Mouse (Mus musculus) intestine, embryonic 16.5 days (tissue): ENCODE measurements around the gene Olfr1046. TPM values are rescaled to one million over a fixed set of nuclear protein-coding genes. Genes with fewer than 3 reads are reported as not detected.

Experiments used
- ATAC-seq: fragments of 200-750 bp; cut with Nextera tagmentation; 2 replicates; pipeline ENCODE4 v1.8.0; 2017; ENCODE audit warnings: moderate TSS enrichment, moderate library complexity
- H3K27ac ChIP-seq: fragments of 300-500 bp; sonication (generic); 2 replicates; pipeline ENCODE4 v1.5.1; 2014; ENCODE audit warnings: mild to moderate bottlenecking, low read length
- H3K27me3 ChIP-seq: fragments of 300-500 bp; sonication (generic); replicated peaks from 2 replicates; pipeline ENCODE4 v1.6.1; 2014; ENCODE audit warnings: low read length, control low read depth, mixed read lengths; ENCODE audit not compliant: control insufficient read depth, insufficient read depth
- H3K36me3 ChIP-seq: fragments of 300-500 bp; sonication (generic); 2 replicates; pipeline ENCODE4 v1.6.1; 2014; ENCODE audit warnings: low read length, control low read depth; ENCODE audit not compliant: control insufficient read depth, insufficient read depth
- H3K4me1 ChIP-seq: fragments of 300-500 bp; sonication (generic); 2 replicates; pipeline ENCODE4 v1.6.1; 2014; ENCODE audit warnings: low read length, control low read depth, mixed read lengths; ENCODE audit not compliant: control insufficient read depth, insufficient read depth
- H3K4me2 ChIP-seq: fragments of 300-500 bp; sonication (generic); 2 replicates; pipeline ENCODE4 v1.6.1; 2014; ENCODE audit warnings: low read depth, low read length, control low read depth
- H3K4me3 ChIP-seq: fragments of 300-500 bp; sonication (generic); 2 replicates; pipeline ENCODE4 v1.5.1; 2014; ENCODE audit warnings: mild to moderate bottlenecking, low read length
- H3K9ac ChIP-seq: fragments of 300-500 bp; sonication (generic); 2 replicates; pipeline ENCODE4 v1.6.1; 2014; ENCODE audit warnings: low read depth, low read length
- H3K9me3 ChIP-seq: fragments of 300-500 bp; sonication (generic); 2 replicates; pipeline ENCODE4 v1.6.1; 2016; ENCODE audit warnings: low read length, control low read depth; ENCODE audit not compliant: control insufficient read depth
- WGBS: fragments of 180-500 bp; shearing (Covaris S2); extraction: QIAGEN DNeasy Blood & Tissue Kit; methylation state at CpG from one replicate; pipeline ENCODE4 v1.1.7; 2014; 5-methylcytosine and 5-hydroxymethylcytosine counted together
- polyA plus RNA-seq: library from polyadenylated mRNA; unstranded; fragments of >200 nt; fragmentation: Nextera tagmentation; extraction: Ambion mirVana; gene quantifications from 2 replicates; pipeline ENCODE4 v1.2.1, GENCODE M21; 2015

The Olfr1046 gene
- polyA plus RNA-seq, 1 experiment from 2014 or later: not detected

DNA sequence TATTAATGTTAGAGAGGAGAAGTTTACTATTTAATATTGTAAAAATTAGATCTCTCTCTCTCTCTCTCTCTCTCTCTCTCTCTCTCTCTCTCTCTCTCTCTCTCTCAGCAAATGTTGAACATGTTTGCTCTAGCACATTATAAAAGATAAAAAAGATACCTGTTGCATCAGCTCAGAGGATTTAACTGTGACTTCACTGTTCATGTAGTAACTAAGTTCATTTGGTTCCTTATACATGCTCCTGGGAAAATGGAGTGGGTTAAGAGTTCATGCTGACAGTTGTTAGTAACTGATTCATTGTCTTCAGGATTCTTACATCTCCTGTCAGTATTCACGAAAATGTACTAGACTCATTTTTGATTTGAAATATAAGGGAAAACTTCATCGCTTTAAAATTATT is 51.7 kb downstream of the Olfr1046 start, which contains the start of gene Olfr1043:
Olfr1043 (minus strand) TSS at position 101 of the 400 bp plus-strand sequence.
- H3K9ac ChIP-seq: no peak within 1 kb of the TSS
- WGBS: 78% methylated on average over 2 of the region's 2 CpGs
- no peaks in the 10 kb centered on the region for H3K9me3 ChIP-seq
- H3K4me3 ChIP-seq: no peak within 1 kb of the TSS
- no peak for ATAC-seq
- H3K4me1 ChIP-seq: no peaks in the 10 kb centered on the region
- H3K27ac ChIP-seq: no peak within 1 kb of the TSS
- no peaks in the 10 kb centered on the region for H3K36me3 ChIP-seq
- no peaks in the 10 kb centered on the region for H3K27me3 ChIP-seq
- no peak within 1 kb of the TSS for H3K4me2 ChIP-seq

Other genes starting within 250 kb of the Olfr1046 start
- not detected in 2 replicates for gene Olfr1029, start 245.4 kb downstream of the Olfr1046 start, polyA plus RNA-seq
- not detected in 2 replicates for gene Olfr1030, start 240.0 kb downstream of the Olfr1046 start, polyA plus RNA-seq
- not detected in 2 replicates for gene Olfr1031, start 229.0 kb downstream of the Olfr1046 start, polyA plus RNA-seq
- gene Olfr1032, start 213.8 kb downstream of the Olfr1046 start, polyA plus RNA-seq: not detected in 2 replicates
- 1.6 and 3.0 TPM in 2 replicates for gene Olfr1033, start 198.7 kb downstream of the Olfr1046 start, polyA plus RNA-seq
- gene Olfr1034, start 173.5 kb downstream of the Olfr1046 start, polyA plus RNA-seq: 0.02 TPM in 1 of 2 replicates, not detected in the other
- not detected in 2 replicates for gene Olfr1036, start 145.3 kb downstream of the Olfr1046 start, polyA plus RNA-seq
- not detected in 2 replicates for gene Olfr1037, start 131.9 kb downstream of the Olfr1046 start, polyA plus RNA-seq
- not detected in 2 replicates for gene Olfr1039, start 83.4 kb downstream of the Olfr1046 start, polyA plus RNA-seq
- not detected in 2 replicates for gene Olfr1040, start 72.6 kb downstream of the Olfr1046 start, polyA plus RNA-seq
- not detected in 2 replicates for gene Olfr1042, start 57.5 kb downstream of the Olfr1046 start, polyA plus RNA-seq
- not detected in 2 replicates for gene Olfr1043, start 51.8 kb downstream of the Olfr1046 start, polyA plus RNA-seq
- not detected in 2 replicates for gene Olfr1044, start 41.5 kb downstream of the Olfr1046 start, polyA plus RNA-seq
- not detected in 2 replicates for gene Olfr52, start 33.6 kb downstream of the Olfr1046 start, polyA plus RNA-seq
- gene Olfr1045, start 16.3 kb downstream of the Olfr1046 start, polyA plus RNA-seq: not detected in 2 replicates
- gene Olfr1047, start 12.1 kb upstream of the Olfr1046 start, polyA plus RNA-seq: not detected in 2 replicates
- not detected in 2 replicates for gene Olfr1048, start 21.0 kb upstream of the Olfr1046 start, polyA plus RNA-seq
- not detected in 2 replicates for gene Olfr1049, start 39.0 kb upstream of the Olfr1046 start, polyA plus RNA-seq
- not detected in 2 replicates for gene Olfr1051, start 59.8 kb upstream of the Olfr1046 start, polyA plus RNA-seq
- not detected in 2 replicates for gene Olfr1052, start 73.1 kb upstream of the Olfr1046 start, polyA plus RNA-seq
- not detected in 2 replicates for gene Olfr1053, start 96.0 kb upstream of the Olfr1046 start, polyA plus RNA-seq
- gene Olfr1054, start 116.1 kb upstream of the Olfr1046 start, polyA plus RNA-seq: not detected in 2 replicates
- not detected in 2 replicates for gene Olfr1055, start 131.0 kb upstream of the Olfr1046 start, polyA plus RNA-seq
- gene Olfr1056, start 143.2 kb upstream of the Olfr1046 start, polyA plus RNA-seq: not detected in 2 replicates
- not detected in 2 replicates for gene Olfr1057, start 159.1 kb upstream of the Olfr1046 start, polyA plus RNA-seq
- not detected in 2 replicates for gene Olfr1058, start 169.2 kb upstream of the Olfr1046 start, polyA plus RNA-seq
- gene Olfr1061, start 194.7 kb upstream of the Olfr1046 start, polyA plus RNA-seq: not detected in 2 replicates
- not detected in 2 replicates for gene Olfr1062, start 207.4 kb upstream of the Olfr1046 start, polyA plus RNA-seq
- not detected in 2 replicates for gene Olfr1065, start 231.3 kb upstream of the Olfr1046 start, polyA plus RNA-seq
- gene Olfr1066, start 237.0 kb upstream of the Olfr1046 start, polyA plus RNA-seq: not detected in 2 replicates